Mouse (Mus musculus): Measurements from ENCODE around the gene Oxsr1.
"Not testable (repeated sequence)": the region's sequence is repeated elsewhere in the genome, so short reads cannot be mapped to it uniquely, and the experiment has no call there.

Oxsr1 gene

DNA sequence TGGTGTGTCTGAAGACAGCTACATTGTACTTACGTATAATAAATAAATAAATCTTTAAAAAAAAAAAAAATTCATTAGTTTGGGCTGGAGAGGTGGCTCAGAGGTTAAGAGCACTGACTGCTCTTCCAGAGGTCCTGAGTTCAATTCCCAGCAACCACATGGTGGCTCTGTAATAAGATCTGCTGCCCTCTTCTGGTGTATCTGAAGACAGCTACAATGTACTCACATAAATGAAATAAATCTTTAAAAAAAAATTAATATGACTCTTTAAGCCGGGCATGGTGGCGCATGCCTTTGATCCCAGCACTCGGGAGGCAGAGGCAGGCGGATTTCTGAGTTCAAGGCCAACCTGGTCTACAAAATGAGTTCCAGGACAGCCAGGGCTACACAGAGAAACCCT lies 47.4 kb downstream of the Oxsr1 start:
- DNase-seq (ENCODE audit: low spot score in 2 of 2), result not testable (repeated sequence)

DNA sequence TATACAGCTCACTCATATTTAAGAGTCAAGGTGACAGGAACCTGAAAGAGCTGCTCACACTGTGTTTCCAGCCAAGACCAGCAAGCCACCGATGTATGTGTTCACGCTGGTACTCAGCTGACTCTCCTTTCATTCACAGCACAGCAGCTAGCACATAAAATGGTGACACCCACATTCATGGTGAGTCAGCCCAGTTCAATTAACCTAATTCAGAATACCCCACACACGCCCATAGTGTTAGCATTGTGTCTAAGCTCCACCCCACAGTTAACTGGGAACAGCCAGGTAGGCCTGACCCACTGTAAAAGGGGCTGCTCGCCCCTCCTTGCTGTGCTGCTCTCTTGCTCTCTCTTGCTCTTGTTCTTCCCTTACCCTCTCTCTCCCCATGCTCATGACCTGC lies 50.7 kb downstream of the Oxsr1 start:
- no peak for DNase-seq (ENCODE audit: low spot score in 2 of 2)

DNA sequence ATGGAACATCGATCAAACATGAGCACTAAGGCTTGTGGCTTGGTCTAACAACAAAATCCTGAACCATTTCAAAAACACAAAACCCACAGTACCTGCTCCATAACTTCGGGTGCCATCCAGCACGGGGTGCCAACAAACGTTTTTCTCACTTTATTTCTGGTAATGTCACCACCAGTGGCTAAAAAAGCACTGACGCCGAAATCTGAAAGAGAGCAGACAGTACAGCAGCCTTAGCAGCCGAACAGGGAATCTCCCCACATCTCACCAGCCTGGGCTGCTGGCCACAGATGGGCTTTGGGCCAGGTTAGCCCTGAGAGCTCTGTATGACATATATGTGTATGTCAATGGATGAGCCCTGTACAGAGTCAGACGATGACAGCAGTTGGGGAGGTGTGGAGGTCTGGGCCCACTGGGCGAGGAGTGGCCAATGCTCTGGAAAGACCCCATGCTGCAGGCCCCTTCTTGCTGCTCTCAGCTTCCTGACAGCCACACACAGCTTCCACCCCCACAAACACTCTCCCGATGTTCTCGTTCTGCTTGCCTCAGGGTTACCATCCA lies 53.6 kb downstream of the Oxsr1 start:
- DNase-seq (ENCODE audit: low spot score in 2 of 2), result no peak

DNA sequence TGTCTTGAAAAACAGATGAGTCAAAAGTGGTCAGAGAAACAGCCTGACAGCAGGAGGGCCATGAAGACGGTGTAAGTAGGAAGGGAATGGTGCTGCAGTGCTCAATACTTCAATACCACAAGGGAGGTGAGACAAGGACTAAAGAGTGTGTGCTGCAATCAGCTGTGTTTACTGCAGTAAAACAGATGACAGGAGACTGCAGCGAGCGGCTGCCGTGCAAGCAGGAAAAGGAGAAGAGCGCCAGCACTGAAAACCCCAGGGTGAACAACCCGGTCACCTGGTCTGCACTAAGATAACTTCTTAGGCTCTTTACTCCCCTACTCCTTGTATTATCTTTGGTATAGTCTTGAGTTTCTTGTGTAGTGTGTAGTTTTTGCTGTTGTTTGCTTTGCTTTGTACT lies 54.1 kb downstream of the Oxsr1 start:
- DNase-seq (ENCODE audit: low spot score in 2 of 2), result no peak

DNA sequence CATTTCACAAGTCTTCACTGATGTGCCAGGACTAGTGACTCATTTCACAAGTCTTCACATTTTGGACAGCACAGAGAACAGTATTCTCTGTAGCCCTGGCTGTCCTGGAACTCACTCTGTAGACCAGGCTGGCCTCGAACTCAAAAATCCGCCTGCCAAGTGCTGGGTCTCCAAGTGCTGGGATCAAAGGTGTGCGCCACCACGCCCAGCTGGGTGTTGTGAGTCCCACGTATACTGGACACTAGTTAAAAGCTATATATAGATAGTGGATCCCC lies 56.2 kb downstream of the Oxsr1 start:
- DNase-seq (ENCODE audit: low spot score in 2 of 2), result not testable (repeated sequence)

DNA sequence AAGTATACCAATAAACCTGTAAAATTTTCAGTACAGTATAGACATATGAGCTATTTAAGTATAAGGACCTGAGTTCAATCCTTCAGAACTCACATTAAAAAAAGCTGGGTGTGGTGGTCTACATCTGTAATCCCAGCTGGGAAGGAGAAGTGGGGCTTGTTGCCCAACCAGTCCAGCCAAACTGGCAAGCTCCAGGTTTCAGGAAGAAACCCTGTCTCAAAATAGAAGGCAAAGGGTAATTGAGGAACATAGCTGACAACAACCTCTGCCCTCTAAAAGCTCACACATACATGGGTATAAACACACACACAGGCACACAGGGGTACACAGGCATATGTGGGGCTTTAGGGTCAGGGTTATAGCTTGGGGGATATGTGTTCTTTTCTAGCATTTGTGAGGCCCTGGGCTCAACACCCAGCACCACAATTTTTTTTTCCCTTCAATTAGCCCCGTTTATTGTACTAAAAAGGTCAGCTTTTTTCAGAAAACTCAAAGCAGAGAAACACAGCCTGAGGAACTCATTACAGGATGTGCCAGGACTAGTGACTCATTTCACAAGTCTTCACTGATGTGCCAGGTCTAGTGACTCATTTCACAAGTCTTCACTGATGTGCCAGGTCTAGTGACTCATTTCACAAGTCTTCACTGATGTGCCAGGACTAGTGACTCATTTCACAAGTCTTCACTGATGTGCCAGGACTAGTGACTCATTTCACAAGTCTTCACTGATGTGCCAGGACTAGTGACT lies 56.7 kb downstream of the Oxsr1 start:
- DNase-seq (ENCODE audit: low spot score in 2 of 2), result not testable (repeated sequence)

DNA sequence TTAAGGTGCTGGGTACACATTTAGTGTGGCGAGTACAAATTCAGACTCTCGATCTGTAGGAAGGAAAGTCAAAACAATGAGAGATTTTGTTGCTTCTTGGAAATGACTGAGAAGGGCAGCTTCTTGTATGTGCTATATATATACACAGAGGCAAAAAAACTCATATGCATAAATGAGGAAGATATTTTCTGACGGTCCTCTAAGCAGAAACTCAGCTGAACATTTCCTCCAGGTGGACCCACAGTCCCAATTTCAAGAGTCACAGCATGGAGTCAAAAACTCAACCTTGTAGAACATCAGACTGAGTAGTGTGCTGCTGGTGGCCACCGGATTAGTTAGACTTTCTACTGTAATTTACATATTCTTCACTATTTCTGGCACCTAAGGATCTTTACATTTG lies 59.2 kb downstream of the Oxsr1 start:
- no peak for DNase-seq (ENCODE audit: low spot score in 2 of 2)

DNA sequence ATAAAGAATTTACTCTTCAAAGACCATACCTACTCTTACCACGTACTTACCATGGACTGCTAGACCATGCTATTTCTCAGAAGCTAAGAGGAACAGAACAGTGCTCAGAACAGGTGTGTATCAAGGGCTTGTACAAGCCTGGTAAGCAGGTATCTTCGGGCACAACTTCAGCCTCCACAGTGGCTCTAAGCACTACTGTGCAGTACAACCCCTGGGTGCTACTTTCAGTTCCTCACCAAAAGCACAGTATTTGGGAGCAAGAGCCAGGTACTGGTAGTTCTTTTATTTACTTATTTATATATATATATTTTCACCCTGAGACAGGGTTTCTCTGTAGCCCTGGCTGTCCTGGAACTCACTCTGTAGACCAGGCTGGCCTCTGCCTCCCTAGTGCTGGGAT lies 61.4 kb downstream of the Oxsr1 start:
- no peak for DNase-seq (ENCODE audit: low spot score in 2 of 2)

DNA sequence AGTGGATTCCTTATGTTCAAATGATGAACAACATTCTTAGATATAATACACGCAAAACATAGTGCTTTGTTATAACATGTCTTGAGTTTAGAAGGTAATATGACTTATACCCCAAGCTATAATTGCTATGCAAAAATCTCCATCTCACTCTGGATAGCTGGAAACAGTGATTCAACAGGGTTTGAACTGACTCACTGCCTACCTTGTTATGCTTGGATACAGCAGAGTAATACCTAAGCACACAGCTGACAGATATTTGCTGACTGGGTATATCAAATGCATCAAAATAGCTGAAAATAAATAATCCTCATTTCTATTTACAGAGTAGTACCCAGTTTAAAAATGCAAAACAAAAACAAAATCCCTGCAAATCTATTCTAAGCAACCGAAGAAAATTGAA lies 63.4 kb downstream of the Oxsr1 start:
- no peak for DNase-seq (ENCODE audit: low spot score in 2 of 2)

DNA sequence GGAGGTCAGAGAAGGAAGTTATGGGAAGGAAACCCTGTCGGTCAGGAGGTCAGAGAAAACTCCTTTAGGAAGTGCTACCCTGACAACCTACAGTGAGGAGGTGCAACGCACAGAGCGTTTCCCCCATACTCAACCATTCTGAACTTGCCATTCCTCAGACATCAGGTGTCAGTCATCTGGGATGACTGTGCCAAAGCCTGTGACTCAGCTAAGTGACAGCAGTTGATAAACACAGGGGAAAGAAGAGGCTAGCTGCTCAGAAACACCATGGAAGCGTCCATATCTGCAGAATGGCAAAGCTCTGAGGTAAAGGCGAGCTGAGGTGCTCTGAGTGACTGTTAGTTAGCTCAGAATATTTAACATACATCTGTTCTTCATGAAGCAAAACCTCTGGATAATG lies 64.1 kb downstream of the Oxsr1 start:
- no peak for DNase-seq (ENCODE audit: low spot score in 2 of 2)

DNA sequence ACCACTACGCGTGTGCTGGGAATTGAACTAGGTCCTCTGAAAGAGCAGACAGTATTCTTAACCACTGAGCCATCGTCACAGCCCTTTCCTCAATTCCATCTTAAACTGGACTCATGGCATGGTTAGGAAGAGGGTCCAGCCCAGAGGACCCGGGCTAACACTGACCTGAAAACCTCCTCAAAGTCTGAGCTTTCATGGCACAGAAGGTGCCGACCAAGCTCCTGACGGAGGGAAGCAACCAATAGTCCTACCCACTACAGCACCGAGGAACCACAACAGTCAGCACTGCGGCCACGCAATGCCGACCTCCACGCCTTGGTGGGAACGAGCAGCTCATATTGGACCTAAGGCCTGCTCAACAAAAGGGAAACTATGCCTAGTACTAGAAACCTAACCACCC lies 66.1 kb downstream of the Oxsr1 start:
- no peak for DNase-seq (ENCODE audit: low spot score in 2 of 2)

DNA sequence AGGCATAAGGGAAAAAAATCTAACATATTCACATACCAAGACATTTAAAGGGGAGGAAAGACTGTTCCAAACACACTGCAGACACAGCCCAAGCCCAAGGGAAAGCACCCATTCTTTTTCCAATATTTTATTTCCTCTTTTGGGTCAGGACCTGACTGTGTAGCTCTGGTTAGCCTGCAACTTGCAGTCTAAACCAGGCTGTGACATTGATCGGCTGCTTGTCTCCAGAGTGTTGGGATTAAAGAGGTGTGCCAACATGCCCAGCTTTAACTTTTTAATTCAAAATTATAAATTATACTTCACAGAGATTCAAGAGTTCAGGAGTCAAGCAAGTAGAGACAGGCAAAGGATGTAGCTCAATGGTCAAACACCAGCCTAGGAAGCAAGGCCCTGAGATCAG lies 67.1 kb downstream of the Oxsr1 start:
- no peak for DNase-seq (ENCODE audit: low spot score in 2 of 2)

DNA sequence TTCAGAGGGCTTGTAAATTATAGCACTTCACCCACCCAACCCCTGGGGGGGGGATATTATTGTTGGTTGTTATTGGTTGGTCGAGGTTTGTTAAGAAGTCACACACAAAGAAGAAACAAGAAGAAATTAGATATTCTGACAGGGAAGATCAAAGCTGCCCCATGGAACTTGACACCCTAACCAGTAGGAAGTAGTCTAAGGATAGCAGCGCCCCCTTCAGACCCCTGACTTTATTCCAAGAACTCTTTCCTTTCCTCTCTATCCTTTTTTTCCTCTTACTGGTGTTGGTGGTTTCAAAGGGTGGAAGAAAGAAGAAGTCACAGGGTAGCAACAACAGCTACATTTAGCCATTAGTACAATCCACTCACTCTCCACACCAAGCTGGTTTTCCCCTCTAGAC lies 68.0 kb downstream of the Oxsr1 start:
- DNase-seq (ENCODE audit: low spot score in 2 of 2), result no peak

DNA sequence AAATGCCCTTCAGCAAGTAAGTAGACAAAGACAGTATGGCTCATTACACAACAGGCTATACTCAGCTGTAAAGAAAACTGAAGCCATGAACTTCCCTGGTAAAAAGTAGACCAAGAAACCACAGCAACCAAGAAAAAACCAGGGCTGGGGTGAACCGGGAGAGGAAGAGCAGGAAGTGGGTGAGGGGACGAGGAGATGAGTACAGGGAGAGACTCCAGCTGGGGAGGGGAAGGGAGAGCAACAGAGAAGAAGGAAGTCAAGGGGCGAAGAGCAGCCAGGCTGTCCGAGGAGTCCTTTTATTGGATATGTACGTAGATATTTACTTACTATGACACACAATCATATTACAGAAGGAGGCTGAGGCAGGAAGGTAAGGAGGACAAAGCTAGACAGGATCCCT lies 74.2 kb downstream of the Oxsr1 start:
- DNase-seq (ENCODE audit: low spot score in 2 of 2), result peak in 1 of 2 experiments; percentile 9

DNA sequence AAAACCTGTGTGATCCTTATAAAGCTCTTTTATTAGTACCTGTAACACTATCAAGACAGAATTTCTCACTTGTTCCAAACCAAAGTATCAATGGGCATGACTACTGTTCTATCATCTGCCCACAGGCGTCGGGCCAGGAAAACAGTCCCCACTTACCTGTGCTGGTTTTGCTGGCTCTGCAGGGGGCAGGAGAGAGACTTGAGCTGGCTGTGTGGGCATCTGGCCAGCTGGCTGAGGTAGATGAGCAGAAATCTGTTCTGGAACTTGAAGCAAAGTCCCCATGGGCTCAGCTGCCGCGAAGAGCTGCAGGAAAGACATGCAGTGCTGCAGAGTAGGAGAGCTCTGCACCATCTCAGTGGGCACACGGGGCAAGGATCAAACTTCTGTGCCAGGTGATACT lies 75.4 kb downstream of the Oxsr1 start:
- no peak for DNase-seq (ENCODE audit: low spot score in 2 of 2)

DNA sequence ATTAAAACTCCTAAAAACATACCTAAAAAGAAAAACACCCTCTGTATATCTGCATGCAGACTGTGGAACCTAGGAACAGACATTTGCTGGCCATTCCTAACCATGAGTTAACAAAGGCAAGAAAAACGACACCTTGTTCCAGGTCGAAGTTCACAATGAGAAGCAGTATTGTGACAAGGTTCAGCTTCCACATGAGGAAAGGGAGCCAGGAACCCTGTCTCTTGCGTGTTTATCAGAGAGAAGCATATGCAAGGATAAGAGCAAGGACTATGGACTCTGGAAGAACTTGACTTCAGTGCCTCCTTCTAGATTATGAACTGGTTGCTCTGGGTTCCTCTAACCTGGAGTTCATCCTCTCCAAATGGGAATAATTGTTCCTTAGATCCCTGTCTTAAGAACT lies 78.2 kb downstream of the Oxsr1 start:
- DNase-seq (ENCODE audit: low spot score in 2 of 2), result no peak

DNA sequence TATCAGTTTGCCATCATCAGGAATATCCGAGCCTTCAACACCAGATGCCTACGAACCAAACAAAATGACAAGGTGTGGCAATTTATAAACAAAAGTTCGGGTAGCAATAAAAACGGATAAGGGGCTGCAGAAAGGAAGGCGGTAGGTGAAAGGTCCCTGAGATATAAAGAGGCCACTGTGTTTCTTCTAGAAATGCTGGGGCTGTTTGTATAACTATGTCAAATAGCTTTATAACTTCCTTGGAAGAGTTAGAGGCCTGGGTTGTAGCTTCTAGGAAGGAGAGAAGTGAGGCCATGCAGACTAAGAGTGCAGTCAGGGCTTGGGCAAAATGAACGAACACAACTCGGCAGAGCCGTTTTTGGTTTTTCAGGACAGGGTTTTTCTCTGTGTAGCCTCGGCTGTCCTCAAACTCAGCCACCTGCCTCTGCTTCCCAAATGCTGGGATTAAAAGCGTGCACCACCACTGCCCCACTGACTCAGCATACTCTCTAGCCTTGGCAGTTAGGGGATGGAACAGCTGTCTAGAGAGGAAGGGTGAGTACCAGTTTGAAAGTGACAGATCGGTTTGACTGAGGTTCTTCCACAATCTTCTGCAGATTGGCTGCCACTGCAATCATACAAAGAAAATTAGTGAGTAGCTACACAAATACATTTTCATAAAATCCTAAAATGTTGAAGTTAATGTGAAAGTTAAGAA lies 80.9 kb downstream of the Oxsr1 start:
- DNase-seq (ENCODE audit: low spot score in 2 of 2), result no peak

DNA sequence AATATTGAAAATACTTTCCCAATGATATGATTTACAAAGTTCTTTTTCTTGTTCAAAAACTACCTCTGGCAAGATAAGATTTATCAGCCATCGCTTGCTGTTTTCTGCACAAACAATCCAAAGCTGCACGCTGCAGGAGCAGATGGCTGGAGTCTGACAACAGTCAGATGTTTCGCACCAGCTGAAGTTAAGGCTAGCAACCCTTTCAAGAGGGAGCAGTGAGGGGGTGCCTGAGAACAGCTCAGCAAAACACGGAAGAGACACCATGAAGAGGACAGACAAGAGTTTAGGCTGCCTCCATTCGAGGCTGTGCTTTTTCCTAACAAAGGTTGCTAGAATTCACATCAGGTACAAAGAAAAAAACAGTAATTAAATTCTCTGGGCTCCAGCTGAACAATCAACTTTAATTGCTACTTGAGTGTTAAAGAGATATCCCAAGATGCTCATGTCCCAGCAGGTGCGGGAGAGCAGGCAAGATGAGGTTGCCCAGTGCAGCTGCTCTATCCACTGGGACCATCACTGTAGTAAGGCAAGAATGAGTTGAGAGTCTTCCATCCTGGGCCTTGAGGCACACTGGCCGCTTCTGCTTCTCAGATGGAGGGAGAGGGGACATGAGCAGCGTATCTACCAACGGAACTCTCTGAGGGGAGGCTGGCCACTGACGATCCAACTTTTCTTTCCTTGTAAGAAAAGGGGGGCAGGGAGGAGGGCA lies 81.8 kb downstream of the Oxsr1 start:
- no peak for DNase-seq (ENCODE audit: low spot score in 2 of 2)

DNA sequence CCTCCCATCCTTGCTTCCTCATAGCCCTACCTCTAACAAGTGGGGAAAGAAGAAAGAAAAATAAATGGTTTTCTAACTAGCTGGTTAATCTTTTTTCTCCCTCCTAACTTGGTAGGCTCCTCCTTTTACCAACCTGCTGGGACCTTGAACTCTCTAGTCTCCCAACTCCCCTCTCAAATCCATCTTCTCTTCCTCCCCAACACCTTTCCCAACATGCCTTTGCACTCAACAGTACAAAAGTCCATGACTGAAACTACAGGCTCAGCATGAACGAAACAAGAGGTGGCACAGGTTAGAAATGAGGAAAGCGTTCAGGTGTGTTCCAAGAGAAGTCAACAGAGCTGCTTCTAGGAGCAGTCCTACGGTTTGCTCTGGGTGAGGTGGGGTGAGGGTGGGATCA lies 83.0 kb downstream of the Oxsr1 start:
- DNase-seq (ENCODE audit: low spot score in 2 of 2), result no peak

DNA sequence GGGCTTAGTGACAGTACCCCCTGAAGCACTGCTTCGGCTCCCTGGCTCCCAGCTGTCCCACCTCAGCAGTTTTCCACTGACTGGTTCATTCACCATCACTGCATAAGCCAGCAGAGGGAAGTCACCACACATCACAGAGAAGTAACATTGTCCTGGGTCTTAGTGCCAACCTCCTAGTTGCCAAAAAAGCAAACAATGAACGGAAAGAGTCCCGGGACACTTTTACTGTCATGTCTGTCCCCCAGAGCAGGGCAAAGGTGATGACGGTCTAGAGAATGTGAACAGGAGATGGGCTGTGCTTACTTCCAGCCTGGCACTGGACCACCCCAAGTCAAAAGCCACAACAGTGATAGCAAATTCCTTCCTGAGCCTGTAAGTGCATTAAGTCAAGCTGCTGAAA lies 83.4 kb downstream of the Oxsr1 start:
- DNase-seq (ENCODE audit: low spot score in 2 of 2), result no peak

DNA sequence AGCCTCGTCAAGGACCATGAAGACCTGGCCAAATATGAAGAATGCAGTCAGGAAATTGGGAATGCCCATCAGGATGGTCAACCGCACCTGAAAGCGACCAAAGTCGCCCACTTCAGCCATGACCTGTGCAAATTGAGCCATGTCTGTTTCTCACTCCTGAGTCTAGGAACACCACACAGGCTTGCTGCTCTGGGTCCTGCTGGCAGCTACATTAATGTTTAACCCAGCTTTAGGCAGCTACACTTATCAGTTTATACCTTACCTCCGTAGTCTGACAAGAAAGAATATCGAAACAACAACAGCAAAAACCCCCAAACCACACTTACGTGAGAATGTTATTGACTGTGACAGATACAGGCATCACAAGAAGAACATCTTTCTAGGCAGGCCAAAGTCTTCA lies 90.7 kb downstream of the Oxsr1 start:
- DNase-seq (ENCODE audit: low spot score in 2 of 2), result no peak

DNA sequence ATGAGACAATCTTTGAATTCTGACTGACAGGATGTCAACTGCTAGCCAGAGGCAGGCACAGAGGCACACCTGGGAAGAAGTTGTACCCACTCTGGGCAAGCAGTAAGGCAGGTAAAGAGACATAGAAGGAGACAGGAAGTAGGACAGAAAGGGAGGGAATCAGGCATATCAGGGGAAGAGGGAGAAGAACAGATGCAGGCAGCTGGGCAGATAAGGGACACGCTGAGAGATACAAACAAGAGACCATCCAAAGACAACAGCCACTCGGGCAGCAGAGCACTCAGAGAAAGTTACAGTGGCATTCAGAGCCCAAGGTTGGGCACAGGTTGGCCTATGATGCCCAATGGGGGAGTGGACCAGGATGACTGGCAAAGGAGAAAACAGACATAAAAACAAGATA lies 91.4 kb downstream of the Oxsr1 start:
- no peak for DNase-seq (ENCODE audit: low spot score in 2 of 2)

DNA sequence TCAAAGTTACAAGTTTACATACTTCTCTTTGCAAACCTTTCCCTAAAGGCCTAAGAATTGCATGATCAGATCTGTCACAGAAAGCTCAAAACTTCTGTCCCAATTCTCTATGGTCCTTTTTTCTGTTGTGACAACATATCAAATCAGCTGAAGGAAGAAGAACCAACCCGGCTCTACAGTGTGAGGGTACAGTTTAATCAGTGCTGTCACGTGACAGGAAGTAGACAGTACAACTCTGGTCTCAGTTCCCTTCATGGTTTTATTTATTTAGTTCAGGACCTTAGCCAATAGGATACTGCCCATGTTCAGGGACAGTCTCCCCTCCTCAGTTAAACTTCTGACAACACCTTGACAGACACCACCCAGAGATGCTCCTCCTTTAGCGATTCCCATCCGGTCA lies 102.0 kb downstream of the Oxsr1 start:
- no peak for DNase-seq (ENCODE audit: low spot score in 2 of 2)

Data from spleen, postnatal 36 days (tissue).